Mouse (Mus musculus) midbrain, embryonic 14.5 days (tissue): ENCODE results near the gene Smad3. TPM values are rescaled to one million over a fixed set of nuclear protein-coding genes. Genes with fewer than 3 reads are reported as not detected.
A peak's percentile ranks its signal among the peaks of the same experiment; 100 is the strongest.

ENCODE experiments used
- ATAC-seq: fragments of 200-750 bp; cut with Nextera tagmentation; 2 replicates; pipeline ENCODE4 v1.8.0; 2017; ENCODE audit warnings: moderate number of reproducible peaks, moderate library complexity; ENCODE audit not compliant: low FRiP score, low TSS enrichment
- DNase-seq: peaks from one replicate; pipeline ENCODE4 v3.0.0-alpha.2; 2015
- H3K27ac ChIP-seq: fragments of 300-500 bp; sonication (generic); replicated peaks from 2 replicates; pipeline ENCODE4 v1.5.1; 2014; ENCODE audit warnings: mild to moderate bottlenecking, low read depth, low read length, moderate library complexity
- H3K27me3 ChIP-seq: fragments of 300-500 bp; sonication (generic); 2 replicates; pipeline ENCODE4 v1.6.1; 2014; ENCODE audit warnings: low read length, control low read depth, mixed read lengths; ENCODE audit not compliant: control insufficient read depth, insufficient read depth
- H3K36me3 ChIP-seq: fragments of 300-500 bp; sonication (generic); 2 replicates; pipeline ENCODE4 v1.6.1; 2014; ENCODE audit warnings: low read length, control low read depth; ENCODE audit not compliant: control insufficient read depth, insufficient read depth
- H3K4me1 ChIP-seq: fragments of 300-500 bp; sonication (generic); 2 replicates; pipeline ENCODE4 v1.6.1; 2014; ENCODE audit warnings: mild to moderate bottlenecking, antibody characterized with exemption, low read length, control low read depth; ENCODE audit not compliant: control insufficient read depth, insufficient read depth
- H3K4me2 ChIP-seq: fragments of 300-500 bp; sonication (generic); 2 replicates; pipeline ENCODE4 v1.6.1; 2014; ENCODE audit warnings: mild to moderate bottlenecking, low read length, moderate library complexity
- H3K4me3 ChIP-seq: fragments of 300-500 bp; sonication (generic); replicated peaks from 2 replicates; pipeline ENCODE4 v1.5.1; 2014; ENCODE audit warnings: low read depth, low read length
- H3K9ac ChIP-seq: fragments of 300-500 bp; sonication (generic); replicated peaks from 2 replicates; pipeline ENCODE4 v1.6.1; 2014; ENCODE audit warnings: mild to moderate bottlenecking, low read length, moderate library complexity
- H3K9me3 ChIP-seq: fragments of 300-500 bp; sonication (generic); 2 replicates; pipeline ENCODE4 v1.6.1; 2016; ENCODE audit warnings: low read length, control low read depth, mixed read lengths; ENCODE audit not compliant: control insufficient read depth
- WGBS: fragments of 180-500 bp; shearing (Covaris S2); extraction: QIAGEN DNeasy Blood & Tissue Kit; methylation state at CpG from one replicate; pipeline ENCODE4 v1.1.7; 2014; 5-methylcytosine and 5-hydroxymethylcytosine counted together
- polyA plus RNA-seq: library from polyadenylated mRNA; unstranded; fragments of >200 nt; fragmentation: Nextera tagmentation; extraction: Ambion mirVana; gene quantifications from 2 replicates; pipeline ENCODE4 v1.2.1, GENCODE M21; 2014

Gene Smad3
- polyA plus RNA-seq, 1 experiment from 2014 or later = 7.7 TPM

GRCm38 (mm10) chr9:63625090-63625756 is 132.6 kb downstream of the Smad3 start:
- Histone ChIP-seq H3K36me3 (peaks cover 24% of the 10 kb centered on the region), H3K4me1 (peaks cover 14% of the 10 kb centered on the region; the same call in 1 of the 2 replicates), H3K4me2 (no peak overlapping the region), H3K4me3 (no peak overlapping the region), H3K9me3 (no peaks in the 10 kb centered on the region), H3K9ac (no peak overlapping the region), H3K27ac (no peak overlapping the region), H3K27me3 (no peaks in the 10 kb centered on the region)
- WGBS = 91% methylated on average over 9 of the region's 9 CpGs
- DNase-seq = no peak
- ATAC-seq = no peak

GRCm38 (mm10) chr9:63623895-63624569 is 133.8 kb downstream of the Smad3 start:
- Histone ChIP-seq H3K27me3 (no peaks in the 10 kb centered on the region), H3K4me3 (no peak overlapping the region), H3K9me3 (no peaks in the 10 kb centered on the region), H3K4me2 (no peak overlapping the region), H3K36me3 (peaks cover 20% of the 10 kb centered on the region), H3K9ac (no peak overlapping the region), H3K27ac (no peak overlapping the region), H3K4me1 (peaks cover 14% of the 10 kb centered on the region; the same call in 1 of the 2 replicates)
- ATAC-seq (no peak), DNase-seq (no peak)
- WGBS = 77% methylated on average over 15 of the region's 15 CpGs

- Histone ChIP-seq H3K4me1 (peaks cover 11% of the 10 kb centered on the region), H3K36me3 (peaks cover 29% of the 10 kb centered on the region), H3K9ac (no peak overlapping the region), H3K9me3 (no peaks in the 10 kb centered on the region), H3K27me3 (no peaks in the 10 kb centered on the region), H3K27ac (no peak overlapping the region), H3K4me3 (no peak overlapping the region), H3K4me2 (no peak overlapping the region)
- DNase-seq (no peak), ATAC-seq (no peak)
- WGBS = 96% methylated on average over 2 of the region's 2 CpGs
Observed at GRCm38 (mm10) chr9:63617967-63618366, 139.8 kb downstream of the Smad3 start.

- WGBS = 90% methylated on average over 11 of the region's 11 CpGs
- peaks cover 12% of the 10 kb centered on the region; the same call in 1 of the 2 replicates for H3K4me1 ChIP-seq
- no peak overlapping the region for H3K4me2 ChIP-seq
- no peaks in the 10 kb centered on the region for H3K27me3 ChIP-seq
- H3K4me3 ChIP-seq = no peak overlapping the region
- DNase-seq = no peak
- no peaks in the 10 kb centered on the region for H3K9me3 ChIP-seq
- ATAC-seq = no peak
- H3K9ac ChIP-seq = no peak overlapping the region
- H3K36me3 ChIP-seq = peaks cover 18% of the 10 kb centered on the region
- no peak overlapping the region for H3K27ac ChIP-seq
Observed at GRCm38 (mm10) chr9:63614018-63614985, 143.5 kb downstream of the Smad3 start.

GRCm38 (mm10) chr9:63613569-63613968 is 144.2 kb downstream of the Smad3 start:
- DNase-seq (no peak), ATAC-seq (no peak)
- H3K36me3 ChIP-seq = peaks cover 18% of the 10 kb centered on the region
- H3K27me3 ChIP-seq = no peaks in the 10 kb centered on the region
- H3K4me2 ChIP-seq = peak overlapping the region; percentile 29
- 42% methylated on average over 1 of the region's 1 CpGs for WGBS
- no peaks in the 10 kb centered on the region for H3K9me3 ChIP-seq
- H3K4me3 ChIP-seq = no peak overlapping the region
- H3K4me1 ChIP-seq = peaks cover 12% of the 10 kb centered on the region; the same call in 1 of the 2 replicates
- H3K27ac ChIP-seq = 0 out of 2 replicates have a peak overlapping the region, but pooled peaks have one; percentile 17
- H3K9ac ChIP-seq = 0 out of 2 replicates have a peak overlapping the region, but pooled peaks have one; percentile 9

GRCm38 (mm10) chr9:63612565-63613515 is 145.0 kb downstream of the Smad3 start:
- Histone ChIP-seq H3K27ac (0 out of 2 replicates have a peak overlapping the region, but pooled peaks have one; percentile 17), H3K4me1 (peaks cover 12% of the 10 kb centered on the region; the same call in 1 of the 2 replicates), H3K9me3 (no peaks in the 10 kb centered on the region), H3K4me2 (peak overlapping the region; percentile 29), H3K9ac (0 out of 2 replicates have a peak overlapping the region, but pooled peaks have one; percentile 9), H3K27me3 (no peaks in the 10 kb centered on the region), H3K36me3 (peaks cover 12% of the 10 kb centered on the region), H3K4me3 (no peak overlapping the region)
- DNase-seq (peak; percentile 80), ATAC-seq (no peak; the same call in 1 of the 2 replicates)
- 51% methylated on average over 16 of the region's 16 CpGs for WGBS

GRCm38 (mm10) chr9:63611967-63612366 is 145.8 kb downstream of the Smad3 start:
- Histone ChIP-seq H3K27me3 (no peaks in the 10 kb centered on the region), H3K4me3 (no peak overlapping the region), H3K27ac (no peak overlapping the region), H3K4me2 (no peak overlapping the region), H3K9me3 (no peaks in the 10 kb centered on the region), H3K4me1 (peaks cover 12% of the 10 kb centered on the region; the same call in 1 of the 2 replicates), H3K9ac (no peak overlapping the region), H3K36me3 (peaks cover 4% of the 10 kb centered on the region)
- DNase-seq (no peak), ATAC-seq (no peak)
- 76% methylated on average over 5 of the region's 5 CpGs for WGBS
